Mouse (Mus musculus): ENCODE data around the gene Msgn1.

The Msgn1 gene

DNA sequence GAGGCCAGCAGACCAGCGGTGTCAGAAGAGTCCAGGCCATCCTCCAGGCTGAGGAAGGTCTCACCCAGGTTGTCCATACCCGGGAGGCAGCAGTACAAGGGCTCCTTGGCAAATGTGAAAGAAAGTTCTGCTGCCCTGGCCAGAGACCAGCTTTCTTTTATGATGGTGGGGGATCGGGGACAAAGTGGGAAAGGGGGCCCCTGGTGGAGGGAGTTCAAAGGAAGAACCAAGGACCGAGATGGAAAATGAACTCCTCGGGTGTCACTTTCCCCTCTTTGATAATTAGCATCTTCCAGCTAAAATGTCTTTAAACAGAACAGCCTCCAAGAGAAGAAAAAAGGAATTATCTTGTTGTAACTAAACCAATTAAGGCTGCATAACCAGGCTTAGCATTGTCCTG lies at the start of gene Msgn1:
TSS of gene Msgn1 (minus strand) at position 101 of the 400 bp plus-strand sequence.
- no peak for DNase-seq

DNA sequence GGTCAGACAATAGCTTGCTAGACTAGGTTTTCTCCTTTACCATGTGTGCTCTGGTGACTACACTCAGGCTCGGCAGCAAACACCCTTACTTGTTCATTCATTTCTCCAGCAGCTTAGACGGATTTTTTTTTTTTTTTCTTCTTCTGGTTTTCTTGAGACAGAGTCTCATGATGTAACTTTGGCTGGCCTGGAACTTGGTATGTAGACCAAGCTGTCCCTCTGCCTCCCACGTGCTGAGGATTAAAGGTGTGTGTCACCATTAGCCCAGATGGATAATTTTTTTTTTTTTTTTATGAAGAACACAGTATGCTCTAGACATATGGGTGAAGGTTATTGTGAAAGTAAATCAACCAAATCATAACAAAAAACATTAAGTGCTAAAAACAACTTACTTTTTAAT lies 41.5 kb upstream of the Msgn1 start:
- DNase-seq: no peak

DNA sequence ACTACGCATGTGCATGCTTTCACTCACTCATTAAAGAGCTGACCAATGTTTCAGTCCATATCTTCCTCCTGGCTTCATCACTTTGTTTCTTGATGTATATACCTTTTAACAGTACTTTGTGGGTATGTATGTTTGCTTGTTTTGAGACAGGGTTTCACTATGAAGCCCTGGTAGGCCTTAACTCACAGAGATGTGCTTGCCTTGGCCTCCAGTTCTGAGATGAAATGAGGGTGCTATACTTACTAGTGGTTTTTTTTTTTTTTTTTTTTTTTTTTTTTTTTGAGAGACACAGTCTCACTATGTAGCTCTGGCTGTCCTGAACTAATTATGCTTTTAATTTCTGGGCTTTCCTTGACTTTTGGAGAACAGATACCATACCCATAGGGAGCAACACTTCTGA lies 38.7 kb upstream of the Msgn1 start:
- no peak for DNase-seq

DNA sequence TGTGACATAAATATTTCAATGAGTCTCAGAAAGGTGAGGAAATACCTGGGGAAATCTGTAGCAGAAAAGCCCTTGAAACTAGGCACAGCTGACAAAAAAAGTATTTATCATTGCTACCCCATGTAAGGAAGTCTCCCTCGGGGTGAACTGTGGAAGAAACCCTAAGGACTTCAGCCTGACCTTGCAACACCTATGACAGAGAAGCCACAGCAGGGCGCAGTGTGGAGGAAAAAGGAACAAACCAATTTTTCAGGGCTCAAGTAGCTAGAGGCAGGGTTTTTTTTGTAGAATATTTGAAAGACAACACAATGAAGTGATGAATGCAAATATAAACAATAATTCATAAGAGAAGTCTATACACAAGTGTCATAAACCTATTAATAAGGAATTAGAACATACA lies 27.2 kb upstream of the Msgn1 start:
- DNase-seq: no peak

DNA sequence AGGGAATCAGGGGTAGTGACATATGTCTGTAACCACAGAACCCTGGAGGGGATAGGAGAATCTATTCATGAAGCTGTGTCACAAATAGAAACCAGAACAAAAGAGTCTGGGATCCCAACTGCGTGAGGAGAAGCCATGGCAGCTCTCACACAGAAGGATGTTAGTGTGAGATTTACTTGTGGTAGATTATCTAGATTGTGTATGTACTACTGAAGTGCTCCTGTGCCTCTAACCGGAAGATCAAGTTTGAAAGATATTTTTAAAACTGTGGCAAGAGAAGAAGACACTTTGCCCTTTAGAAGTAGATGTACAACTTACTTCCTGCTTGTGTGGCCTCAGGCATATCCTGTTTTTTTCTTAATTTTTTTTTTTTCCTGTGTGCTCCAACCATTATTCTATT lies 21.5 kb upstream of the Msgn1 start:
- no peak for DNase-seq

DNA sequence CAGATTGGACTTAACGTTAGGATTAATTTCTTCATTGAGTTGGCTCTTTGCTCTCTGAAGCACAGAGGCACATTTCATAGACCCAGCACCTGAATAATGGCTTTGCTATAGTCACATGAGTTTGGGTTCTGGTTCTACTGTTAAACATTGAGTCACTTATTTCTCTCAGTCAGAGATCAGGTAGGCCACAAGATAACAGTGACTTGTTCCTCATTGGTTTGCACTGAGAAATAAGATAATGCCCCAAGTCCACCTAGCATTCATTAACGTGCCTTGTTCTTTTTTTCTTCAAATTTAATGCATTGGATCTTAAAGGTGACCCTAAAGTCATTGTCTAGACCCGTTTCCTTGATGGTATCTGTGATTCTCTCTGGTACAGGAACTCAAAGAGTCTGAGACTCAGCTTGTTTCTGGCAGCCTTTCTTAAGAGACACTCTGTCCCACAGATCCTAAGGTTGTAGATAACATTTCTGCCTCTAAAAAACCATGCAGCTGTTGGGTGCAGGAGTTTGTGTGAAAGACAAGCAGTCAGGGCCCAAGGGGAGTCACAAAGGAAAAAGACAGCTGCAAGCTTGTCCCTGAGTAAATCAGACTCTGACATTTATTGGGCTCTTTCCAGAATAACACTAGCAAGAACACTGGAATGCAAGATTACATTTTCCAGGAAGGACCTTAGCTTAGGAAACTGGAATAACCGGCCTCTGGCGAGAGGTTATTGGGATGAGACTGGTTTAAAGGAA lies 17.9 kb upstream of the Msgn1 start:
- peak; percentile 29 for DNase-seq

DNA sequence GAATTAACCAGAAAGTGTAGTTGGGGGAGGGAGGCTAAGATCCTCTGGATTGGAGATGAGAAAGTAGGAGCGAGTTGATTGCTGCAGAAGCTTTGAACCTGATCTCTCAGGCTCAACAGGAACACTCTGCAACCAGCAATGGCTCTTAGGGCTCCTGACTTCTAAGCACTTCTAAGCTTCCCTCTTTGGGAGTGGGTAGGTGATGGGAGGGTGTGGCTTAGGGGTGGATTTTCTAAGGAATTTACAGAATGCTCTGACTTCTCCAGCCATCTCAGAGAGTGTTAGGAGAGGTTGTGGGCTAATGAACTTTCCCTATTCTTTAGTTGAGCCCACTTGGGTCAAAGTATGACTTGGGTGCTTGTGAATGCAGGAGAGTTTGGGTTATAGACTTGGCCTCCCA lies 17.4 kb upstream of the Msgn1 start:
- DNase-seq: no peak

DNA sequence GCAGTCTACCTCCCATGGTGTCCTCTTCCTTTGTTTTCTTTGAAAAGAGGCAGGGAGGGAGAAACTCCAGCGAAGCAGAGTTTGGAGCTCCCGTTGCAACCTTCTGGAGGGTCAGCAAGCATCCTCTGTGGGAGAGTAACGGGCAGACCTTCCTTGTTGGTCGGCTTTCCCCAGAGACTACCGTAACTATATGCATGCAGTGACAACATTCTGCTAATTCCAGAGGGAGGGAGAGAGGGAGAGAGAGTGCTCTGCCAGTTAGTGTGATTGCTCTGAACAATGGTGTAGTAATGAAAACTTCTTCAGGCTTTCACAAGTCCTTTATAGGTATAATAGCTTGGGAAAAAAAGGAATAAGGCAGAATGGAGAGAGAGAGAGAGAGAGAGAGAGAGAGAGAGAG lies 15.9 kb upstream of the Msgn1 start:
- no peak for DNase-seq

DNA sequence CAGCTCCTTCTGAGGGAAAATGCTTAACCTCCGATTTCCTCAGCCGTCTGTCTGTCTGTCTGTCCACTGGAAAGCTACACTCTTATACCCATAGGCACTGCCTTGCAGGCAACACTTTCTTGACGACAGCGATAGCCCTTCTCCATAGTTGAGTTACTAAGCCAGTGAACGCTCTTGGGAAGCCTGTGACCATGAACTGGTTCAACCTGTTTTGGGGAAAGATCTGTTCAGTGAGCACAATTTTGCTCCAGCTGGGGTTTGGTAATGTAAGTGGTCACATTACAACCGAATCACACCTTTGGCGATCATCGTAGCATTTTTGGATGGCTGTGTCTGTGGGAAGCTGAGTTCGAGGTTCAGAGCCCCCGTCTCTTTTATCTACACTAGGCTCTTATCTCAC lies 14.3 kb upstream of the Msgn1 start:
- peak; percentile 18 for DNase-seq

DNA sequence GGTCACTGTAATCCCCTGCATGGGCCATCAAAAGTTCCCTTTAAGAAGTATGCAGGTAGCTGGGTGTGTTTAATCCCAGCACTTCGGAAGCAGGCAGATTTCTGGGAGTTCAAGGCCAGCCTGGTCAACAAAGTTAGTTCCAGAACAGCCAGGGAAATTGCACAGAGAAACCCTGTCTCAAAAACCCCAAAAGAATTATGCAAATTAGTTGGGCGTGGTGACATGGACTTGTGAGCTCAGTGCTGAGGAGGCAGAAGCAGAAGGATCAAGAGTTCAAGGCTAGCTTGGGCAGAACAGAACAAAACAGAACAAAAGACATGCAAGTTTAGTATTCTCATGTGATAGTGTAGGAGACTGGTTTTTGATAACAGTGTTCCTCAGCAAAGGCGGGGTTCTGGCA lies 13.8 kb upstream of the Msgn1 start:
- no peak for DNase-seq

DNA sequence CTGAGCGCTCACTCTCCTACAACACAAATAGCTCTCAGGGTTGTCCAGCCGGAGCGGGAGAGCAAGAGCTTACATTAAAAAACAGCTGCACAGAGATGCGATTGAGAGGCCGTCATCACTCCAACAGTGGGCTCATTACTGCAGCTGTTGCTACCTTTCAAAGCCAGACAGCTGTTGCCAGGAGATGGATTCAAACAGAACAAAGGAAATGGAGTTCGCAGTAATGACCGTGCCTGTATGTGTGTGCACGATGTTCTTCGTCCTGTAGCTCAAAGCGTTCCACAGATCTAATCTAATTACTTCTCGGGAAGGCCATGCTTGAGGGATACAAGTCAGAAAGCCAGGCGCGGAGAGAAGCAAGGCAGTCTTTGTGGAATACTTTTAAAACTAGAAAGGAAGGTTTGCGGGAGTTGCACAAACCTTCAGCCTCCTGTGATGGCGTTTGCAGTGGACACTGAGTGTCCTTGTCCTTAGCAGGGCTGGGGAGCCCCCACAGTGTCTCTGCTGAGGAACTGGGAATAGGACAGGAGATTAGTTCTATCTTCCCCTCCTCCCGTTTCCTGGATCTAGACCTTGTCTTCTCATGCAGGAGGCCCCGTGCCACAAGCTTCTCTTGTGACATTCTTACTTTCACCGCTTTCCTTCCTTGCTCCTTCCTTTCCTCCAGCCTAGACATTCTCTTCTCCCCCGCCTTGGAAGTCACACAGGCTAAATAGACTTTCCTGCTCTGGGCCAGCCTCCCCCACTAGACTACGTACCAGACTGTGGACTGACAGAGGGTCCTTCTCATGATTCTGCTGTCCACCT lies 13.0 kb upstream of the Msgn1 start:
- no peak for DNase-seq

DNA sequence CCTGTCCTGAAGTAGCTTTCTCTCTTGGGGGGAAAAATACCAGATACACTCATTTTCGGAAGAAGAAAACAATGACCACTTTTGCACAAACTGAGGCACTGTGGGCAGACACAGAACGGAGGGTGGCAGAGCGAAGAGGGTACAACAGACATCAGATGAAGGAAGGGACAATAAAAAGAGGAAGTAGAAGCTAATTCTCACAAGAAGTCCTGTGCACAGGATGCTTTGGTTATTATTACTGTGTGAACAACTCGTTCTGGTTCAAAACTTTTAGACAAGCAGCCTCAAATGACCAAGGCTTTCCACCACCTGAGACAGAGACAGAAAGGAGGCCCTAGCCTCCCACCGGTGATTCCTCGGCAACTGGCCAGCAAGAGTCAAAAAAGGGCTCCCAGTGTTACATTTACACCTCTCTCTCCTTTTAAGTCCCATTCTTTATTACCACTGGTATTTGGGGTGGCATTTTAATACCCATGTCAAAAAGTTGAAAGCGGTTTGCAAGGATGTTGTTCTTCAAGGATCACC lies 9.0 kb upstream of the Msgn1 start:
- DNase-seq: no peak

DNA sequence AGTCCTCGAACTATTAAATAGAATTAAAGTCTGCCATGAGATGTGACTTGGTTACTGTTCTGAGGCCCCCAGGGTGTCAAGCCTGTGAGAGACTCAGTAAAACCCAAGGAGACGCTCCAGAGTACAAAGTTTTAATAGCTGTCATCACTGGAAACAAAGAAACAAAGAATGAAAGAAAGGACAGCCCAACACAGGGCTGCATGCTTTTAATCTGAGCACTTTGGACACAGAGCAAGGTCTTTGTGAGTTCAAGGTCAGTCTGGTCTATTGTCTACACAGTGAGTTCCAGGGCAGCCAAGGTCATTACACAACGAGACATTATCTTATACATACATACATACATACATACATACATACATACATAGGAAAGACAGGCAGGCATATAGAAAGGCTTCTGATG lies 7.7 kb upstream of the Msgn1 start:
- DNase-seq: no peak

DNA sequence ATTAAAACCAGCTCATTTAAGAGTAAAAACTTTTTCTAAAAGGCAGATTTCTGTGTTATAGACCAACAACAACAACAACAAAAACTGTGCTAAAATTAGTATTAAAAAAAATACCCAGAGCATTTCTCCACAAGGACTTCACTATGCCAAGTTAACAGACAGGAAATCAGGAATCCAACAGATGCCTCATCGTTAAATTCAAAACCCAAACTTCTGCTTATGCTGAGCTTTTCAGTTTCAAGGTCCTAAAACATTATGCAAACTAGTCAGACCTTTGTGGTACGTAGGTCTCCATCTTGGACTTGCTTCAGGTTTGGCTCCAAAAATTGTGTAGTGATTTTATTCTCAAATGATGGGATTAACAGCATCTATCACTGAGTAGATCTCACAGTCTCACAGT lies 6.8 kb upstream of the Msgn1 start:
- DNase-seq: no peak

DNA sequence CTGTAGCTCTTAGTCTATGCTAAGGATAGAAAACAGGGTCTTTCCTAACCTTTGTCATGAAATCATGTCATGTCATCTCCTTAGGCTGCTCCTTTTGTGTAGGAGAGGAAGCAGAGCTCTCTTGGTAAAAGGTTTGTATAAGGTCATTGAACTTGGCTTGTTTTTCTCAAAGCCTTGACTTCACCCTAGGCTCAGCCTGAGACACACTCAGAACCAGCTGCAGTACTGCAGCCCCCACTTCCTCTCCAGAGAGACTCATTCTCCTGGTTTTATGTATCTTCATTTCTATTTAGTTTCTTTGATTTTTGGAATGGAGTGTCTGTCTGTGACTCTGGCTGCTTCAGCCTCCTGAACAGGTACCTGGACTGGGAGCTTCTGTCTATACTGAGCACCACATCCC lies 6.0 kb upstream of the Msgn1 start:
- no peak for DNase-seq

DNA sequence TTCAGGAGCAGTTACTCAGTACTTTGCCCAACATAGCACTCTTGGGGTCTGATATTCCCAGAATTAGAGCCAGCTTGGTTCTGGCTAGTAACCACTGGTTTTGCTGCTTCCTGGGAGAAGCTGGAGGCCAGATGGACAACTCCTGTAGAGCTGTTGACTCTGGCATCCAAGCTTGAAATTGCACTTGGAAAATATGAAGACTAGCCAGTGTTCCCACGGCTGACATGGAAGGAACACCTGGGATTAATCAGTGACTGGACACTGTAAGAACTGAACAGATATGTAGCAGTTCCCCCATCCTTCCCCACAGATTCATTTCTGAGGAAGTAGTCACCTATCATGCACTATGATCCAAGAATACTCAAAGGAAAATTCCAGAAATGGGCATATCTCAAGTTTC lies 4.1 kb upstream of the Msgn1 start:
- DNase-seq: no peak

DNA sequence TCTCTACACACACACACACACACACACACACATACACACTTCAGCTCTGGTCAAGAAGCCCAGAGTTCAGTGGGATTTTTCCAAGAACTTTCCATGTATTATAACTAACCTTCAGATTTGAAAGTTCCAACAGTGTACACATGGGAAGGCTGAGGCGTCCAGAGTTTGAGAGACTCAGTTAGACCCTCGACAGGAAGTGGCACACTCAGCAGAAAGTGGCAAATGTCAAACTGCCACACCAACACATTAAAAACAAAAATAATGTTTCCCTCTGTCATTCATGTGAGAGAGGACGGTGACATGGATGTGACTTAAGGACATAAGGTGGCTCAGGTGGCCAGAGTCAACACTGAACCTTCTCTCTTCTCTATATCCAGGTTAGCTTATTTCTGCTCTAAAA lies 1.6 kb upstream of the Msgn1 start:
- no peak for DNase-seq

DNA sequence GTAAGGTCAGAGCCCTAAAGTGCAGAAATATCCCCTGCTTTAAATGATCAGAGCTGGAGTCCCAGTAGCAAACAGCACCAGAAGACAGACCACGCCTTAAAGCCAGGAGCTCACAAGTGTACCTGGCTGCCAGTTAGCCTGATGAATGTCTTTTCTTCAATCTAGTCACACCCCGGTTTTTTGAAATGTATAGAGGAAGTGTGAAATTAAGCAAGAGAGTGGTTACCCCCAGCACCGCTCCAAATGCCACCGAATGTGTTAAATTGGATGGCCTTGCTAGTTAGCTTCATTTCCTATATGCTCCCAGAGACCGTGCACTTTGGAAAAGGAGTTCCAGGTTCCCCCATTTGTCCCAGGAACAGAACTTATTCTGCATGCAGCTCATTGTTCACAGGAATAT lies 864 bp upstream of the Msgn1 start:
- DNase-seq: no peak

DNA sequence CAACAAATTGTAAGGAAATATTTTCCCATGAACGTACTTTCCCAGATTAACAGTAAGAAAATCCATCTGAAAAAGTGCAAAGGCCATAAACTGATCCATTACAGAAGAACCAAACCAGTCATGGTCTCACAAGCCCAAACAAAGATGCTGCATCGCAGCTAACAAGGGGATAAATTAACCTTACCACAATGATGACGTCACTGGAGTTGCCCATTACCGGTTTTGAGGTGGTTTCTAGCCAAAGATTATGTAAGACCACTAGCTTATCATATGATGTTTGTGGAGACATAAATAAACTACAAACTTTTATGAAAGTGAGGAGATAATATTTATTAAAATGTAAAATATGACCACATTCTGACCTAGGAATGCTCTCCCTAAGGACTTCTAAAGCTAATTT lies 2.5 kb downstream of the Msgn1 start:
- no peak for DNase-seq

DNA sequence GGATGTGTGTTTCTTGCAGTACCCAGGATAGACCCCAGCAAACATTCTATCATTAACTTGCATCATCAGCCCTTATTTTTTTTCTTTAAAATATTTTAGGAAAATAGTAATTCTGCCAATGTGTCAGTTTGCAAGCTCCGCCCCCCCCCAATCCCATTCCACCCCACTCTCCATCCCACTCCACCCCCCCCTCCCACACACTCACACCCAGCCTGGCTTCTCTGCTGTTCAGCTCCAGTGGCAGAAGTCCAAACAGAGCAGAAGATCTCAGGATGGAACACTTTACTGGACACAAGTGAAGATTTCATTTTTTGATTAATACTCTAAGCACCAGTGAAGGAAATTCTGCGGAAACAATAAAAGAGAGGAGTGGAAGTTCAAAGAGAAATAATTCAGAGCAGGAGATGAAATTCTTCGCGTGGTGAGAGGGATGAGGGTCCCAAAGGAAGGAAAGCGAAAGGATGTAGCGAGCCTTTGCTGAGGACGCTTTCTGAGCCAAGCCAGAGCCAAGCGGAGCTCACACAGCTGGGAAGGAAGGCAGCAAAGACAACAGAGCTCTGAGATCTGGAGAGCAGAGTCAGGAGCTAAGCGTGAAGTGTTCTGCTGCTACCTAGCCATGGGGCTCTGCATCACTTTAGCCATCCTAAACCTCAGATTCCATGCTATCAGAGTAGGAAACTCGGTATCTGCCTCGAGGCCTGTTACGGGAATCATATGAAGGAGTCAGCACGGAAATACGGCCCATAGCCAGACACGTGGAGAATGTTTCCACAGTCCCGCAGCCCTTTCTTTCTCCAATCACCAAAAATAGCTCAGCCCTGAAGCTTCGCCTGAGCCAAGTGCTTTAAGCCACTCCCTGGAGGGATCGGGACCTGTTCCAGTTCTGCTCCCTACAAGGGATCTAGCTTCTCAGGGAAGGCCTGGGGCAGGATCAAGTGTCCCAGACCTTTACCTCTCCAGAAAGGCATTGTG lies 4.8 kb downstream of the Msgn1 start:
- DNase-seq: peak; percentile 76

DNA sequence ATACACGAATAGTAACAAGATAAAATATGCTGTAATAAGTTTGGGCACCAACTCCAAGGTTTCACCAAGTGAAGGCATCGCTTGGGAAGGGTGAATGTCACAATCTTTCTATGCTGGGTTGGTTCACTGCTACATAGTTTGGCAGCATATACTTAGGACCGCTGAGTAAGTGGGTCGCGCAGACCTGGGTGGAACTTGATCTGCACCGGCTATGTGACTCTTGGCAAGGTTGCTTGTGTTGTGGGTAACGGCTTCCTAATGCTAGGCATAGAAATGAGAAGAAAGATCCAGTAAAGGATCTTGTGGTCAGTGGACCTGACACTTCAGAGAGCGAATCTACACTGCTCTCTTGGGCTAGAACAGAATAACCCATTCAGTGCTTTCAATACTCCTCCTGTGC lies 6.3 kb downstream of the Msgn1 start:
- no peak for DNase-seq

DNA sequence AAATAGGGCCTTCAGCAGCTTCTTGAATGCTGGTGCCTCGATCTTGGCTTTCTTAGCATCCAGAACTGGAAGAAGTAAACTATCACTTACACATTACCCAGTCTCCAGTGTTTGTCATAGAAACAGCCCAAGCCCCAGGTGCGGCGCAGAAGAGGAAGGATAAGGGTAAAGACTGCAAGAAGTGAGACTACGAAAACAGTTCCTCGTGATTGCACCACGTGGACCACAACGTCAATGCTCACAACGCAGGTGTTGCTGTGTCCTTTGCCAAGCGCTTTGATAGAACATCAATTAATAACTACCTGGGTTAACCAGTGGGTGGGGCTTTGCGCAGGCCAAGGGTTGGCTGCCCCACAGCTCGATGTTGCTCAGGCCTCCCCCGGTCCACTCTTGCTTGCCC lies 8.1 kb downstream of the Msgn1 start:
- DNase-seq: no peak

DNA sequence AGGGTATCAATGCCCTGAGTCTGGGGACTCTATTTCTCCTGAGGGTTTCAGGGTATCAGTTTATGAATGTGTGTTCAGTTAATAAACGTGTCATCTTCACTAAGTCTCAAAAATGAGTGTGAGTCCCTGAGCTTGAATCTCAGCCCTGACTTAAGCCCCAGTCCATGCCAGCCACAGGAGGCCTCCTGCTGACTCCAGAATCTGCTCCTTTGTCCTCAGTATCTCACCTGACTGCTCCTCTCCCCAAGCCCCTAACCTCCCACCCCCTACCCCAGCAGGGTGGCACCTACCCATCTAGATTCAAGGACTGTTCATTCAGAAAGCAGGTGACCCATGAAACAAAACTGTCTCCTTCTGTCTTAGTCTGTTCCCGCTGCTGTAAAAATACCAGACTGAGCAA lies 10.2 kb downstream of the Msgn1 start:
- no peak for DNase-seq
